Mouse (Mus musculus) heart, embryonic 13.5 days (tissue): ENCODE data around the gene Bcl2l12. TPM values are rescaled to one million over a fixed set of nuclear protein-coding genes. Genes with fewer than 3 reads are reported as not detected.
"Not testable (repeated sequence)": the region's sequence is repeated elsewhere in the genome, so short reads cannot be mapped to it uniquely, and the experiment has no call there.

Source experiments
- ATAC-seq: fragments of 200-750 bp; cut with Nextera tagmentation; 2 replicates; pipeline ENCODE4 v1.8.0; 2017; ENCODE audit warnings: moderate TSS enrichment; ENCODE audit not compliant: insufficient number of reproducible peaks, low FRiP score, low TSS enrichment; ENCODE audit errors: extremely low read depth
- H3K27ac ChIP-seq: fragments of 300-500 bp; sonication (generic); replicated peaks from 2 replicates; pipeline ENCODE4 v1.5.1; 2015; ENCODE audit warnings: moderate library complexity, mild to moderate bottlenecking, inconsistent platforms
- H3K27me3 ChIP-seq: fragments of 300-500 bp; sonication (generic); replicated peaks from 2 replicates; pipeline ENCODE4 v1.6.1; 2015; ENCODE audit warnings: mild to moderate bottlenecking, inconsistent platforms
- H3K36me3 ChIP-seq: fragments of 300-500 bp; sonication (generic); 2 replicates; pipeline ENCODE4 v1.6.1; 2015; ENCODE audit warnings: mild to moderate bottlenecking, inconsistent platforms
- H3K4me1 ChIP-seq: fragments of 300-500 bp; sonication (generic); 2 replicates; pipeline ENCODE4 v1.6.1; 2015; ENCODE audit warnings: inconsistent platforms
- H3K4me2 ChIP-seq: fragments of 300-500 bp; sonication (generic); 2 replicates; pipeline ENCODE4 v1.6.1; 2015; ENCODE audit warnings: inconsistent platforms, mild to moderate bottlenecking, moderate library complexity
- H3K4me3 ChIP-seq: fragments of 300-500 bp; sonication (generic); 2 replicates; pipeline ENCODE4 v1.5.1; 2015; ENCODE audit warnings: moderate library complexity, mild to moderate bottlenecking, inconsistent platforms
- H3K9ac ChIP-seq: fragments of 300-500 bp; sonication (generic); 2 replicates; pipeline ENCODE4 v1.6.1; 2015; ENCODE audit warnings: inconsistent platforms, mild to moderate bottlenecking, moderate library complexity
- H3K9me3 ChIP-seq: fragments of 300-500 bp; sonication (generic); 2 replicates; pipeline ENCODE4 v1.6.1; 2016; ENCODE audit warnings: inconsistent platforms
- WGBS: fragments of 180-500 bp; shearing (Covaris S2); methylation state at CpG from one replicate; pipeline ENCODE4 v1.1.7; 2015; ENCODE audit warnings: mixed read lengths; 5-methylcytosine and 5-hydroxymethylcytosine counted together
- polyA plus RNA-seq: library from polyadenylated mRNA; unstranded; fragments of >200 nt; fragmentation: Nextera tagmentation; extraction: Ambion mirVana; gene quantifications from 2 replicates; pipeline ENCODE4 v1.2.1, GENCODE M21; 2015

The Bcl2l12 gene
- polyA plus RNA-seq, 1 experiment from 2014 or later, result 36.0 TPM

DNA sequence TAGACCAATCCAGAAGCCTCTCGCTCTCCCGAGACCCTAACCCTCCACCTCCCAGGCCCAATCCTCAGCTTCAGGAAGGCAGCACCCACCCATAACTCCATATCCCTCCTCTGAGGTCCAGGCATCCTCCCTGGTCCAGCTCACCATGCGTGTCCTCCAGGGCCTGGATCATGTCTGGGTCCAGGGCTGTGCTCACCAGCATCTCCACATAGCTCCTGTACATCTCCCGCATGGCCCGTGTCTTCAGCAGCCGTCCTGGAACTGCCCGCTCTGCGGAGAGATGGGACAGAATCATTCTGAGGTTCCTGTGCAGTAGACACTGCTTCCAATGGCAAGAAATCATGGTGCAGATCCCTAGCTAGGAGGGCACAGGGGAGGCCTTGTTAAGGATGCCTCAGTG, 32.3 kb upstream of the Bcl2l12 start:
- WGBS, result 96% methylated on average over 8 of the region's 8 CpGs
- ATAC-seq, result no peak
- H3K27ac ChIP-seq, result no peak overlapping the region
- H3K9ac ChIP-seq, result no peak overlapping the region
- H3K4me1 ChIP-seq, result no peaks in the 10 kb centered on the region
- peaks cover 96% of the 10 kb centered on the region for H3K36me3 ChIP-seq
- H3K4me3 ChIP-seq, result no peak overlapping the region
- no peak overlapping the region for H3K4me2 ChIP-seq
- H3K9me3 ChIP-seq, result no peaks in the 10 kb centered on the region
- H3K27me3 ChIP-seq, result no peaks in the 10 kb centered on the region

DNA sequence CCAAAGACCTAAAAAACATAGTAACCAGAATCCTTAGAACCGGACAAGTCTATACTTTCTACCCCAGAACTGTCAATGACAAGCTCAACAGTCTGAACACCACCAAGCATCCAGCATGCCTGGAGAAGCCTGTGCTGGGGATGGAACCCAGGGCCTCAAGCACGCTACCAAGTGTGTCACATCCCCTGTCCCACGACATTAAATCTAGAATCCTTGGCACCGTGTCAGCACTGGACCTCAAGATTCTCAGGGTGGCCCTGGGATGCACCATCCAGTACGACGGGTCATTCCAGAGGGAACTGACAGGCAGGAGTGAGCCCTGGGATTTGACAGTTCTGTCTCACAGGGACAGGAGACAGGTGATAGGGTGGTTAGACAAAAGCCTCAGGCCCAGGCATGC, 31.5 kb upstream of the Bcl2l12 start:
- H3K9ac ChIP-seq, result no peak overlapping the region
- peaks cover 87% of the 10 kb centered on the region for H3K36me3 ChIP-seq
- H3K4me3 ChIP-seq, result no peak overlapping the region
- H3K27ac ChIP-seq, result no peak overlapping the region
- H3K27me3 ChIP-seq, result no peaks in the 10 kb centered on the region
- ATAC-seq, result no peak
- H3K4me2 ChIP-seq, result no peak overlapping the region
- WGBS, result 88% methylated on average over 6 of the region's 6 CpGs
- H3K9me3 ChIP-seq, result no peaks in the 10 kb centered on the region
- H3K4me1 ChIP-seq, result no peaks in the 10 kb centered on the region

DNA sequence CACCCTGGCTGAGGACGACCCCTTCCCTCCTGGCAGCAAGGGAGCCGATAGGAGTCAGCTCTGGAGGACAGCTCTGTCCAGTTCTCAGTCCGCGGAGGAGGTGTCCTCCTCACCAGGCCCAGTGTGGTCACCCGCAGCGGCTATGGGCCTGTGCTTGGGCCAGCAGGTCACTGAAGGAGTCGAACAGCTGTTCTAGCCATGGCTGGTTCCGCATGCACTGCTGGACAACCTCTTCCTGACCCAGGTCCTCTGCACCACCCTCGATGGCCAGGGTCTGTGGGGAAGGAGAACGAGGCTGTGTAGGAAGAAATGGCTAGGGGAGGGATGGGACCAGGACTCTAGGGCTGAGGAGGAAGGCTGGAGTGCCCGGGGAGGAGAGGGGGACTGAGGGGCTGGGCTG, 29.8 kb upstream of the Bcl2l12 start:
- no peak overlapping the region for H3K27ac ChIP-seq
- peaks cover 71% of the 10 kb centered on the region for H3K36me3 ChIP-seq
- ATAC-seq, result no peak
- WGBS, result 91% methylated on average over 11 of the region's 11 CpGs
- H3K9ac ChIP-seq, result no peak overlapping the region
- no peaks in the 10 kb centered on the region for H3K27me3 ChIP-seq
- no peaks in the 10 kb centered on the region for H3K9me3 ChIP-seq
- H3K4me1 ChIP-seq, result no peaks in the 10 kb centered on the region
- H3K4me2 ChIP-seq, result no peak overlapping the region
- H3K4me3 ChIP-seq, result no peak overlapping the region

DNA sequence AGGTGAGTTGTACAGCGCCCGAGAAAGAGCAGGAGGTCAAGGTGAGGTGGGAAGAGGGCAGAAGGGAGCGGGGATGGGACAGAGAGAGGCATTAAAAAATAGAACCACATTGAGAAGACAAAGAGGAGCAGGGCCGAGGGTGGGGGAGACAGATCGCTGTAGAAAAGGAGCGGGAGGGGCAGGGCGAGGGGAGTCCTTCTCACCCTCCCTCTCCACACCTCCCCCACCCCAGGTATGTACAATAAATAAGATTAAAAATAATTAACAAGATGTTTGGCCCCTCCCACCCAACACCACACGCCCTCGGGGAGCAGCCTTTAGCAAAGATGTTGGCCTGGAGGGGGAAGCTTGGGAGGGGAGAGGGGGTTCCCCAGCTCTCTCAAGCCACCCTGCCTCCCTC, 29.2 kb upstream of the Bcl2l12 start:
- Histone ChIP-seq H3K4me1 (no peaks in the 10 kb centered on the region), H3K27me3 (no peaks in the 10 kb centered on the region), H3K4me3 (no peak overlapping the region), H3K9ac (no peak overlapping the region), H3K36me3 (peaks cover 65% of the 10 kb centered on the region), H3K9me3 (no peaks in the 10 kb centered on the region), H3K4me2 (no peak overlapping the region), H3K27ac (no peak overlapping the region)
- ATAC-seq, result no peak
- 93% methylated on average over 9 of the region's 9 CpGs for WGBS

DNA sequence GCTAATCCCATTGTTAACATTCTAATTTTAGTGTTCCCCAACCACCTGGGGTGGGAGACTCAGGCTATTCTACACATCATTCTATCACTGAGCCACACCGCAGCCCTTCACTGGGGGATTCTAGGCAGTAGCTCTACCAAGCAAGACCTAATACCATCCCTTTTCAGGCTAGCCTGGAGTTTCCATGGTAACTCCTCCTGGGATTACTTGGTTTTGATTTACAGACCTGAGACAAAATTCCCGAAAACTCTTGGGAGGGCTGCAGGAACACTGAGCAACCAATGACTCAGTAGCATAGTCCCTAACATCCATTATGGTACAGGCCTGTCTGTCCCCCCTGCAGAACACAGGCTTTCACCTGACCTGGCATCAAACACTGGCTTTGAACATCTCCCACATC, 27.7 kb upstream of the Bcl2l12 start:
- ATAC-seq, result no peak
- Histone ChIP-seq H3K27me3 (no peaks in the 10 kb centered on the region), H3K4me3 (no peak overlapping the region), H3K9ac (no peak overlapping the region), H3K4me2 (no peak overlapping the region), H3K9me3 (no peaks in the 10 kb centered on the region), H3K27ac (no peak overlapping the region), H3K4me1 (no peaks in the 10 kb centered on the region), H3K36me3 (peaks cover 53% of the 10 kb centered on the region)
- 76% methylated on average over 2 of the region's 2 CpGs for WGBS

DNA sequence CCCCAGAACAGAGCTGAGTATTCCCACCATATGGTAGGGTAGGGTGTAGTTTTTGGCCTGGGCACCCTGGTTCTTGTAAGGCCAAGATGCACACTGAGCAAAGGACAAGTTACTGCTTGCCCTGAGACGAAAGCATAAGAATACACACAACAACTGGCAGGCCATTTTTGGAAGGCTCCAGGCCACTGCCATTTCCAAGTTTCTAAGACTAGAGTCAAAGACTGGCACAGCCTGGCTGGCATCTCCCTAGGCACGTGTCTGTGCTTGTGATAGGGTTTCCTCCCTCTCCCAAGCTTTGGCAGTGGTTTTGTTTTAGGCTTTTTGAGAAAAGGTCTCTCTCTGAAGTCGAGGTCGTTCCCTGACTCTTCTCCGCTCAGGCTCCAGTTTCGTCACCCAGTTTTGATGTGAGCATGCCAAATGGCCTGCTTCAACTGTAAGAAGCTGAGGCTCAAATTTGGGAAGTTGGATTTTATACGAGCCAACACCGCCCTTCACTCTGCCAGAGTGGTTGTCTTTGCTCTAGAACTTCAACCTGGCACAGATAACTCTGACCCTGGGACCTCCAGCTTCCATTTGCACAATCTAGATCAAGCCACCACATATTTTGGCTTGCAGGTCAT, 27.2 kb upstream of the Bcl2l12 start:
- no peak overlapping the region for H3K27ac ChIP-seq
- H3K9ac ChIP-seq, result no peak overlapping the region
- peaks cover 53% of the 10 kb centered on the region for H3K36me3 ChIP-seq
- WGBS, result 75% methylated on average over 8 of the region's 8 CpGs
- H3K4me1 ChIP-seq, result no peaks in the 10 kb centered on the region
- no peaks in the 10 kb centered on the region for H3K9me3 ChIP-seq
- no peaks in the 10 kb centered on the region for H3K27me3 ChIP-seq
- no peak for ATAC-seq
- no peak overlapping the region for H3K4me3 ChIP-seq
- H3K4me2 ChIP-seq, result no peak overlapping the region

DNA sequence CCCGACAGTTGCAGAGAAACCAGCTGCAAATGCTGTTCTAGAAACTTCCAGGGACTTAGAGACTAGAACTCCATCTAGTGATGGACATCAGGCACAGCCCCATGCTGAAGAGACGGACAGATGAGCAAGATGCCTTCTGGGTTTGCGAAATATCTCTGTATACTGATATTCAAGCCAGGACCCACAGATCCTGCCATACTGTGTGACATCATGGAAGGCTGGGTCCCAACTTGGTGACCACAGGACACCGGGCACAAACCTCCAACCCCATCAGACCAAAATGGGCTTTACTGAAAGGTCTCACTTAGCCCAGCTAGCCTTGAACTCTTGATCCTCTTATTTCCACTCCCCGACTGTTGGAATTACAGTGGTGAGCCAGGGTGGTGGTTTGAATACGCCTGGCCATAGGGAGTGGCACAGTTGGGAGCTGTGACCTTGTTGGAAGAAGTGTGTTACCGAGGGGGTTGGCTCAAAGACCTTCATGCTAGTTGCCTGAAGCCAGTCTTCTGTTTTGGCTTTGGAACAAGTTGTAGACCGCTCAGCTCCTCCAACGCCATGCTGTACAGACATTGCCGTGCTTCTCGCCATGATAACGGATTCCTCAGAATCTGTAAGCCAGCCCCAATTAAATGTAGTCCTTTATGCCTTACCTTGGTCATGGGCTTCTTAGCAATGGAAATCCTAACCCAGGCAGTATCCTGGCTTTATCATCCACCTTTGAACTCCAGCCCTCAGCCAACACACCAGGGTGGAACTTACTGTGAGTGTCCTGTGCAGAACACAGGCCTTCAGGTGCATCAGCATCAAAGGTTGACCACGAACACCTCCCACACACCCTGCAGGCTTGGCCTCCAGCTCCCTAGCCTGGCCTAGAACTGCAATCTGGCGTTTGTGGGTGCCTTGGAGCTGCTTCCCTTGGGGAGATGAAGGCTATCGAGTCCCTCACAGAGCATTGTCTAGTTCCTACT, 26.1 kb upstream of the Bcl2l12 start:
- 79% methylated on average over 15 of the region's 15 CpGs for WGBS
- Histone ChIP-seq H3K4me1 (peaks cover 6% of the 10 kb centered on the region; the same call in 1 of the 2 replicates), H3K36me3 (peaks cover 44% of the 10 kb centered on the region), H3K4me3 (no peak overlapping the region), H3K27me3 (no peaks in the 10 kb centered on the region), H3K9ac (no peak overlapping the region), H3K4me2 (no peak overlapping the region), H3K27ac (no peak overlapping the region), H3K9me3 (no peaks in the 10 kb centered on the region)
- ATAC-seq, result no peak

DNA sequence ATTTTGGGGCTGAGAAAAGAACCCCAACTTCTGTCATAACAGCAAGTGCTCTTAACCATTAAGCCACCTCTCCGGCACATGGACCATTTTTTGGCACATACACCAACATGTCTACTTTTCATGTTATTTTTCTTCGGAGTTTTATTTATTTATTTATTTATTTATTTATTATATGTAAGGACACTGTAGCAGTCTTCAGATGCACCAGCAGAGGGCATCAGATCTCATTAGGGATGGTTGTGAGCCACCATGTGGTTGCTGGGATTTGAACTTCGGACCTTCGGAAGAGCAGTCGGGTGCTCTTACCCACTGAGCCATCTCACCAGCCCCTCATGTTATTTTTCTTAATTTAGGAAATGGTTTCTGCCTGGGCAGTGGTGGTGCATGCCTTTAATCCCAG, 25.2 kb upstream of the Bcl2l12 start:
- not testable (repeated sequence) for H3K9ac ChIP-seq, H3K27me3 ChIP-seq, H3K4me3 ChIP-seq, H3K9me3 ChIP-seq, H3K27ac ChIP-seq, H3K4me2 ChIP-seq, ATAC-seq
- Histone ChIP-seq H3K36me3 (peaks cover 36% of the 10 kb centered on the region), H3K4me1 (peaks cover 14% of the 10 kb centered on the region)
- 73% methylated on average over 5 of the region's 5 CpGs for WGBS

DNA sequence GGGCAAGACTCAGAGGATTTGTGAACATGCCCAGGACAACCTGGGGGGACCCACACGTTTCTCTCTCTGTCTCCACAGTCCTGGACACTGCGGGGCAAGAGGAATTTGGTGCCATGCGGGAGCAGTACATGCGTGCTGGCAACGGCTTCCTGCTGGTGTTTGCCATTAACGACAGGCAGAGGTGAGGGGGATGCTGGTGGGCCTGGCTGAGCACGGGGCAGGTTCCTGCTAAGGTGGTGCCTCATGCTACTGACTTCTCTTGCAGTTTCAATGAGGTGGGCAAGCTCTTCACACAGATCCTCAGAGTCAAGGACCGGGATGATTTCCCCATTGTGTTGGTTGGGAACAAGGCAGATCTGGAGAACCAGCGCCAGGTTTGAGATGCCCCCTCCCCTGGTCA, 21.7 kb upstream of the Bcl2l12 start:
- Histone ChIP-seq H3K36me3 (peaks cover 12% of the 10 kb centered on the region), H3K9me3 (no peaks in the 10 kb centered on the region), H3K4me1 (peaks cover 21% of the 10 kb centered on the region), H3K4me3 (no peak overlapping the region), H3K27ac (no peak overlapping the region), H3K4me2 (no peak overlapping the region), H3K9ac (peak overlapping the region; percentile 91; the same call in 1 of the 2 replicates), H3K27me3 (no peaks in the 10 kb centered on the region)
- WGBS, result 73% methylated on average over 9 of the region's 9 CpGs
- ATAC-seq, result no peak

DNA sequence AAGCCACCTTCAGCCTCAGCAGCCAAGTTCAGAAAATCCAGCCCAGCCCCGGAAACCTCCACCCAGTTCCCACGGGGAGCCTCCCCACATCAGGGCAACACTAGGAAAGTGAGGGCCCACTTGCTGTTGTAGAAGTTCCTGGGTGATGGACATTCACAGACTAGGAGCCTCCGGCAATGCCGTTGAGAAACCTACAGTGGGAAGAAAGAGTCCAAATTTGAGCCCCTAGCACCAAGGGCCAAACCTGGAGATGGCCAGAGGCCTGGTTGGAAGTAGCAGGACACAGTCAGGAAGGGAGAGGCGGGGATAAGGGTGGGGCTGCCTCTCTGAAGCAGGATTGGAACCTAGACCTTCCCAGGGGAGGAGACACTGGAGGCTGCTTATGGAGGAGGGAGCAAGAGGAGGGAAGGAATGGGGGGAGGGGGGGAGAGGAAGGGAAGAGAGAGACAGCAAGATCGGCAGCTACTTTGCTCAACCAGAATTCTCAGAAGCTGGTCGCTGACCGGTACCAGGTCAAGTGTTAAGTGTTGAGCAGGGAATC, 20.6 kb upstream of the Bcl2l12 start:
- Histone ChIP-seq H3K36me3 (peaks cover 12% of the 10 kb centered on the region), H3K4me3 (peak overlapping the region; percentile 99), H3K4me2 (peak overlapping the region; percentile 86), H3K4me1 (peaks cover 33% of the 10 kb centered on the region), H3K9me3 (no peaks in the 10 kb centered on the region), H3K27ac (peak overlapping the region; percentile 100), H3K27me3 (no peaks in the 10 kb centered on the region), H3K9ac (peak overlapping the region; percentile 91)
- no peak for ATAC-seq
- WGBS, result 18% methylated on average over 8 of the region's 8 CpGs

DNA sequence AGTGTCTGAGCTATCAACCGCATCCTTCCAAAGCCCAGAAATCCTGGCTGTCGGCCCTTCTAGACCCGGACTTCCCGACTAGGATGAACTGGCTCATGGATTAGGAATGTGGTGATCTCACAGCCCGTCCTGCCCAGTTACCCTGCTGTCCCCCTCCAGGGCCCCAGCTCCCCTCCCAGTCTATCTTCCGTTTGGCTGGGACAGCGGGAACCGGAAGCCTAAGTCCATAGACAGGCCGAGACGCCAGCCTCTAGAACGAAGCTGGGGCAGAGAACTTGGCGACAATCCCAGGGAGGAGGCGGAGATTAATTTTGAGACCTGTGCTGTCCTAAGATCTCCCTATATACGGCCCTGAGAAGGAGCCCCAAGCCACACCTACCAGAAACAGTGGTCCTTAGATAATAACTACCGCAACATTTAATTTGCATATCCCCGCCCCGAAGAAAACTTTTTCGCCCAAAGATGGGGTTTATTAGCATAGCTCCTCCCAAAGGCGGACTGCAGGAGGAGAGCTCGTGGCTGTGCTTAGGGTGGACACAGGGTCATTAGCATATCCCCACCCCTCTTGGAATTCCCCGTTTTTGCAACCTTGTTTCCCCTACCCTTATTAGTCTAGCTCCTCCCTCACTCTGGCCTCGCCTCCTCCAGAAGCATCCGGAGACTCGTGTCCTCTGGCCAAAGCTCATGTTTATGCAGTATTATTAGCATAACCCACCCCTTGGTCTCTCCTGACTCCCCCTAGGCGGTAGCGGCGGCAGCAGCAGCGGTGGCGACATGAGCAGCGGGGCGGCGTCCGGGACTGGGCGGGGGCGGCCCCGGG, 18.9 kb upstream of the Bcl2l12 start, which contains the start of gene Rras:
TSS of gene Rras (plus strand) at position 720 of the 820 bp plus-strand sequence.
- peaks cover 28% of the 10 kb centered on the region for H3K36me3 ChIP-seq
- H3K9me3 ChIP-seq, result no peaks in the 10 kb centered on the region
- ATAC-seq, result peak; percentile 84
- H3K4me3 ChIP-seq, result peak within 1 kb of the TSS; percentile 99
- H3K27ac ChIP-seq, result peak within 1 kb of the TSS; percentile 100
- H3K9ac ChIP-seq, result peak within 1 kb of the TSS; percentile 91
- no peaks in the 10 kb centered on the region for H3K27me3 ChIP-seq
- H3K4me1 ChIP-seq, result peaks cover 43% of the 10 kb centered on the region
- WGBS, result under 1% methylated on average over 36 of the region's 36 CpGs
- peak within 1 kb of the TSS; percentile 86 for H3K4me2 ChIP-seq
